Mouse (Mus musculus) lung, embryonic 14.5 days (tissue): ENCODE data around the gene Elk4. TPM values are rescaled to one million over a fixed set of nuclear protein-coding genes. Genes with fewer than 3 reads are reported as not detected.

Source experiments
- ATAC-seq: fragments of 200-750 bp; cut with Nextera tagmentation; 2 replicates; pipeline ENCODE4 v1.8.0; 2017; ENCODE audit warnings: mild to moderate bottlenecking, moderate TSS enrichment, moderate library complexity; ENCODE audit not compliant: insufficient read depth
- DNase-seq: peaks from one replicate; pipeline ENCODE4 v3.0.0-alpha.2; 2015
- H3K27ac ChIP-seq: fragments of 300-500 bp; sonication (generic); 2 replicates; pipeline ENCODE4 v1.5.1; 2014; ENCODE audit warnings: low read depth, mild to moderate bottlenecking, moderate library complexity
- H3K27me3 ChIP-seq: fragments of 300-500 bp; sonication (generic); 2 replicates; pipeline ENCODE4 v1.6.1; 2014; ENCODE audit warnings: low read length, control low read depth; ENCODE audit not compliant: insufficient read depth
- H3K36me3 ChIP-seq: fragments of 300-500 bp; sonication (generic); 2 replicates; pipeline ENCODE4 v1.6.1; 2014; ENCODE audit warnings: control low read depth; ENCODE audit not compliant: insufficient read depth
- H3K4me1 ChIP-seq: fragments of 300-500 bp; sonication (generic); 2 replicates; pipeline ENCODE4 v1.6.1; 2014; ENCODE audit warnings: antibody characterized with exemption, control low read depth; ENCODE audit not compliant: insufficient read depth
- H3K4me2 ChIP-seq: fragments of 300-500 bp; sonication (generic); 2 replicates; pipeline ENCODE4 v1.6.1; 2014; ENCODE audit warnings: mild to moderate bottlenecking
- H3K4me3 ChIP-seq: fragments of 300-500 bp; sonication (generic); 2 replicates; pipeline ENCODE4 v1.5.1; 2014; ENCODE audit warnings: low read depth, low read length
- H3K9ac ChIP-seq: fragments of 300-500 bp; sonication (generic); 2 replicates; pipeline ENCODE4 v1.6.1; 2014
- H3K9me3 ChIP-seq: fragments of 300-500 bp; sonication (generic); 2 replicates; pipeline ENCODE4 v1.6.1; 2016; ENCODE audit warnings: low read depth, low read length, control low read depth
- CTCF ChIP-seq: IDR thresholded peaks from 2 replicates; pipeline ENCODE4 v1.5.1; 2016; ENCODE audit warnings: antibody characterized with exemption, low read depth
- WGBS: fragments of 180-500 bp; shearing (Covaris S2); extraction: QIAGEN DNeasy Blood & Tissue Kit; methylation state at CpG from one replicate; pipeline ENCODE4 v1.1.7; 2014; 5-methylcytosine and 5-hydroxymethylcytosine counted together
- polyA plus RNA-seq: library from polyadenylated mRNA; unstranded; fragments of >200 nt; fragmentation: Nextera tagmentation; extraction: Ambion mirVana; gene quantifications from 2 replicates; pipeline ENCODE4 v1.2.1, GENCODE M21; 2014

Gene Elk4
- polyA plus RNA-seq: 35.7 and 41.3 TPM in 2 replicates

- peak; percentile 93 for ATAC-seq
- H3K27me3 ChIP-seq: no peaks in the 10 kb centered on the region
- peak within 1 kb of the TSS; percentile 100 for H3K27ac ChIP-seq
- peak within 1 kb of the TSS; percentile 90 for H3K4me2 ChIP-seq
- no peak for TF ChIP-seq CTCF
- H3K4me3 ChIP-seq: peak within 1 kb of the TSS; percentile 86
- H3K36me3 ChIP-seq: no peaks in the 10 kb centered on the region
- peak within 1 kb of the TSS; percentile 97 for H3K9ac ChIP-seq
- under 1% methylated on average over 60 of the region's 61 CpGs for WGBS
- H3K9me3 ChIP-seq: no peaks in the 10 kb centered on the region
- DNase-seq: peak; percentile 95
- peaks cover 10% of the 10 kb centered on the region for H3K4me1 ChIP-seq
Measured at GRCm38 (mm10) chr1:132007282-132007815, at the start of gene Elk4. Elk4 (plus strand) TSS chr1:132007607.

GRCm38 (mm10) chr1:131961004-131961403 is 46.4 kb upstream of the Elk4 start:
- no peaks in the 10 kb centered on the region for H3K4me1 ChIP-seq
- no peak overlapping the region for H3K27ac ChIP-seq
- peaks cover 43% of the 10 kb centered on the region for H3K27me3 ChIP-seq
- DNase-seq (no peak), ATAC-seq (no peak)
- WGBS: 56% methylated on average over 2 of the region's 2 CpGs
- H3K4me3 ChIP-seq: no peak overlapping the region
- no peak overlapping the region for H3K9ac ChIP-seq
- TF ChIP-seq CTCF: no peak
- no peaks in the 10 kb centered on the region for H3K36me3 ChIP-seq
- H3K9me3 ChIP-seq: no peaks in the 10 kb centered on the region
- no peak overlapping the region for H3K4me2 ChIP-seq

- Histone ChIP-seq H3K27me3 (peaks cover 47% of the 10 kb centered on the region), H3K9ac (peak within 1 kb of the TSS; percentile 55), H3K4me1 (no peaks in the 10 kb centered on the region), H3K27ac (no peak within 1 kb of the TSS), H3K9me3 (no peaks in the 10 kb centered on the region), H3K36me3 (no peaks in the 10 kb centered on the region), H3K4me3 (peak within 1 kb of the TSS; percentile 74), H3K4me2 (peak within 1 kb of the TSS; percentile 100)
- no peak for TF ChIP-seq CTCF
- under 1% methylated on average over 33 of the region's 35 CpGs for WGBS
- ATAC-seq (peak; percentile 68), DNase-seq (peak; percentile 56)
Measured at GRCm38 (mm10) chr1:131962606-131963084, 44.8 kb upstream of the Elk4 start, which contains the start of gene Slc45a3. Slc45a3 (plus strand) TSS chr1:131962967.

- no peak for TF ChIP-seq CTCF
- DNase-seq (peak; percentile 34), ATAC-seq (peak; percentile 72)
- H3K27me3 ChIP-seq: peaks cover 47% of the 10 kb centered on the region
- H3K9ac ChIP-seq: peak overlapping the region; percentile 55
- no peaks in the 10 kb centered on the region for H3K9me3 ChIP-seq
- H3K4me1 ChIP-seq: no peaks in the 10 kb centered on the region
- H3K4me3 ChIP-seq: peak overlapping the region; percentile 74
- H3K36me3 ChIP-seq: no peaks in the 10 kb centered on the region
- H3K27ac ChIP-seq: no peak overlapping the region
- under 1% methylated on average over 71 of the region's 76 CpGs for WGBS
- peak overlapping the region; percentile 100 for H3K4me2 ChIP-seq
Measured at GRCm38 (mm10) chr1:131963085-131963951, 44.1 kb upstream of the Elk4 start.

GRCm38 (mm10) chr1:131964100-131964499 is 43.3 kb upstream of the Elk4 start:
- peaks cover 47% of the 10 kb centered on the region for H3K27me3 ChIP-seq
- H3K4me1 ChIP-seq: no peaks in the 10 kb centered on the region
- no peak for TF ChIP-seq CTCF
- H3K36me3 ChIP-seq: no peaks in the 10 kb centered on the region
- 27% methylated on average over 5 of the region's 5 CpGs for WGBS
- H3K27ac ChIP-seq: no peak overlapping the region
- ATAC-seq: no peak
- H3K9ac ChIP-seq: no peak overlapping the region
- H3K4me2 ChIP-seq: peak overlapping the region; percentile 100
- DNase-seq: no peak
- H3K4me3 ChIP-seq: peak overlapping the region; percentile 74; the same call in 1 of the 2 replicates
- no peaks in the 10 kb centered on the region for H3K9me3 ChIP-seq

GRCm38 (mm10) chr1:131964580-131964979 is 42.8 kb upstream of the Elk4 start:
- WGBS: 78% methylated on average over 7 of the region's 7 CpGs
- peaks cover 47% of the 10 kb centered on the region for H3K27me3 ChIP-seq
- DNase-seq: no peak

GRCm38 (mm10) chr1:131965818-131966217 is 41.6 kb upstream of the Elk4 start:
- H3K9me3 ChIP-seq: no peaks in the 10 kb centered on the region
- H3K36me3 ChIP-seq: no peaks in the 10 kb centered on the region
- no peak for TF ChIP-seq CTCF
- H3K27me3 ChIP-seq: peaks cover 47% of the 10 kb centered on the region
- WGBS: 43% methylated on average over 5 of the region's 5 CpGs
- no peak for DNase-seq
- 0 out of 2 replicates have a peak, but pooled peaks cover 3% of the 10 kb centered on the region for H3K4me1 ChIP-seq
- H3K27ac ChIP-seq: no peak overlapping the region
- no peak overlapping the region for H3K4me2 ChIP-seq
- H3K9ac ChIP-seq: no peak overlapping the region
- ATAC-seq: no peak
- no peak overlapping the region for H3K4me3 ChIP-seq

More at GRCm38 (mm10) chr1:131964580-131964979, 42.8 kb upstream of the Elk4 start:
- no peak for TF ChIP-seq CTCF
- H3K36me3 ChIP-seq: no peaks in the 10 kb centered on the region
- no peak overlapping the region for H3K4me3 ChIP-seq
- no peak overlapping the region for H3K9ac ChIP-seq
- H3K4me1 ChIP-seq: no peaks in the 10 kb centered on the region
- H3K4me2 ChIP-seq: no peak overlapping the region
- no peak overlapping the region for H3K27ac ChIP-seq
- no peaks in the 10 kb centered on the region for H3K9me3 ChIP-seq
- no peak for ATAC-seq
